Mouse (Mus musculus): Measurements from ENCODE around the gene B230118H07Rik.

Gene B230118H07Rik

DNA sequence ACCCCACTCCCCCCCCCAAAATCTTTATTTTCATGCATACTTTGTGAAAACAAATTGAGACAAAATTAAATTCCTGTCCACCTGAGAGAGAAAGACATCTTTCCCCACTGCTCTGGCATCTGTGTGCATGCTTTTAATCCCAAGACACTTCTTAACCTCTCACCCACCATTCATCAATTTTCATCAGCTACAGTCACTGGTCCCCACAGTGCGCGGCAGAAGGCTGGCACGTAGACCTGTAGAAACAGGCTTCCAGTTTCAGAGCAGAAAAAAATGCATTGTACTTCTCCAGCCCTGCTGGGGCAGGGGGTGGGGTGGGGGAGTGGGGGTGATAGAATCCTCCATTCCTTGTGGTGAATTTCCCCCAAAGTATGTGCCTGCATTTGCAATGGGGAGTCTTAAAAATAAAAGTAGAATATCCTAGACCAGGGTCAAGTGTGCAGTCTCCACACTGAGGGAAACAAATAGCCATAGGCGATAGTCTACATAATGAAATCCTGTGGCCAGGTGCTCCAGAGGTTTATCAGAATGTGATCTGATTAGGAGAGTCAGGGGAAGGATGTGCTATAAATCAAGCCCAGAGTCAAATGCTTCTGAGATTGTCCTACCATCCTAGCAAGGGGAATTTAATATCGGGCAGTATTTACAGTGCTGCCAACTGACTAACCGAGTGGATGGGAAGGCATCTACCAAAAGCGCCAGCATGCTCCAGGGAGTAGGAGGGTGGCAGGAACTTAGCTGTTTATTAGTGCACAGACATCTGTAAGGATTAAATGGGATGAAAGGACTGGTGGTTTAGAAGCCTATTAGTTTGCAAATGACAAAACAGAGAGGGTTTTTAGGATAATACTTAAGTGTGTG lies 10.1 kb downstream of the B230118H07Rik start:
- DNase-seq = no peak

DNA sequence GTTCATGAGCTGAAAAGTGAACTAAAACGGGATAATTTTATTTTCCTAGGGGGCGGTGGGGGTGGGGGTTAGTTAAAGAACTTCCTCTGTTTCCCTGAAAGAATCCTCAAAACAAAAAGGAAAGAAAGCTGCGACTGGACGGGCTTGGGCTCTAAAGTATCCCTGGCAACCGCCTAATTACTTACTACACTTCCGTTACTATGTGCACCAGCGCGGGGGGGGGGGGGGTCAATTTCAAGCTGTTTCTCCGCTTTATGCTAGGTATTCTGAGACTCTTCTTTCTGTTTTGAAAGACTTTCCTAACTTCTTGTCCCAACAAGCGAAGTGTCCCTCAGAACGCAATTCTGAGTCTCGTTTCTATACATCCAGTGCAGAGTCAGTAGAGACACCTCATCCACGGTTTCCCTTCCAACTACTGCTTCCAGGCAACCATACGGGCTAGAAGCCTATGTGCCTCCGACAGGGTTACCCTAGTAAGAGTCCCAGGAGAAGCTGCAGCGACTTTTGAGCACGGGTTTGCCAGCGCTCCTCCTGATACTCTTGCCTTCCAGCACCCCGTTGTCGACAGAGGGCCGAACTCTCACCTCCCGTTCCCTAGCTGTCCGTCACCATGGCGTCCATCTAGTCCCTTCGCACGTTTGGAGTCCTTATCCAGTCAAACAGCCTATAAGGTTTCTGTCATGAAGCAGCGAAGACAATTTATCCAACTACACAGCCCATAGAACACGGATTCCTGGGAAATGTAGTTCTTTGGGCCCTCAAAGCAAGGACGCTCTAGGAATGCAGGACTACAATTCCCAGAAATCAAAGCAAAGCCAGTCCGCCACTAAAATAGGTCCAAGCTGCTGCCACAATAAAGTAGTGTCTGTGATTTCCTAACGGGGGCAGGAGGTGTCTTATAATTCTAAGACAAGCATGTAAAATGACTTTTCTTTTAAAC lies 20.8 kb downstream of the B230118H07Rik start:
- DNase-seq = peak; percentile 90

- DNase-seq = no peak
Observed at GRCm38 (mm10) chr2:101627227-101627626, 22.1 kb downstream of the B230118H07Rik start.

GRCm38 (mm10) chr2:101624526-101624925 lies 24.8 kb downstream of the B230118H07Rik start, which contains the start of gene Rag2:
Rag2 (plus strand) TSS chr2:101624718.
- no peak for DNase-seq

DNA sequence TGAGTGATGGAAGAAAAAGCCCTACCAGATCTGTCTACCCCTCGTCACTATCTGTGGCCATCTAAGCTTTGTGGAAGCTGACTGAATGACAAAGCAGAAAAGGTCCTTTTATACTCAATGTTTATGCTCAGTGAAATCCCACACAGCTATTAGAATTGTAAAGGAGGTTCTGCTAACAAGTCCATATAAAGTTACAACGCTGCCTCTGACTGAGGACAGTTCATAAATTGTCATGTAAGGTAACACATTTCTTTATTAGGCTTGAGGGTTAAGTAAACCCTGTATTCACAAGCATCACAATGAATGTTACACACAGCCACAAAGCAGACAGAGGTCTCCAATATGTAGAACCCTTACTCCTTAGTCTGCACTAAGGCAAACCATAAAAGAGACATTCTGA lies 25.3 kb downstream of the B230118H07Rik start:
- DNase-seq = no peak

GRCm38 (mm10) chr2:101623042-101623441 lies 26.3 kb downstream of the B230118H07Rik start:
- no peak for DNase-seq

- DNase-seq = no peak
Observed at GRCm38 (mm10) chr2:101621611-101622010, 27.7 kb downstream of the B230118H07Rik start.

GRCm38 (mm10) chr2:101620899-101621298 lies 28.4 kb downstream of the B230118H07Rik start:
- no peak for DNase-seq

GRCm38 (mm10) chr2:101618373-101618772 lies 31.0 kb downstream of the B230118H07Rik start:
- DNase-seq = no peak

DNA sequence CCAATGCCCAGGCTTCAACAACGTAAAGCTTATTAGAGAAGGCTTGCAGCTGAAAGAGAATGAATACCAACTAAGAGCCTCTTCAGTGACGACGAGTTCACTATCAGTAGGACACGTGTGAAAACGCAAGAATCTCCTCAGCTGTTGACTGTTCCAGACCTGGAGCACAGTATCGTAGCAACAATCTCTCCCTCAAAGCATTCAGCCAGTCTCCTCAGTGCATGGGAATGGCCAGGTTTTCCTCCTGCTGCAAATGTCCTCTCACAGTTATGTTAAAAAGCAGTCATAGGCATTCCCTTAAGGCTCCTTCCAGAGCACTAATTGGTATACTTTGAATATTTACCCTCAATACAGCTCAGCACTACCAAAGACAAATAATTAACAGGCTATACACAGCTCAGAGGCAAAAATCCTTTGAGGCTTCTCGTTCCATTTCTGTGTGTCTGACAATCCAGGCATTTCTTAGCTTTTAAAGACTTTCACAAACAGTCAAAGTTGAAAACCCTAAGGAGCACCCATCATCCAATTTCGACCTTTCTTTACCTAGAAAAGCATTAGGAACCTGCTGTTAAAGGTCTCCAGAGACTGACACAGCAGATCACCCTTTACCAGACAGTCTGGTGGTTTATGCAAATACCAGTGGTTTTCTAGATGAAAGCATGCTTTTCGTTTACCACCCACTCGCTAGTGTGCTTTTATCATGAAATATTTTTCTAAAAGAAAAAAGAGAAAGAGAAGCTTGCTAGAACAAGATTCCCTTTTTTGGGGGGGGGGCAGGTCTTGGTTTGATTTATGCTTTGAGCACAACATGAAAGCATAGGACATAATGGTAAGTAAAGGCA lies 33.6 kb downstream of the B230118H07Rik start:
- DNase-seq = no peak

GRCm38 (mm10) chr2:101610861-101611260 lies 38.5 kb downstream of the B230118H07Rik start:
- no peak for DNase-seq

DNA sequence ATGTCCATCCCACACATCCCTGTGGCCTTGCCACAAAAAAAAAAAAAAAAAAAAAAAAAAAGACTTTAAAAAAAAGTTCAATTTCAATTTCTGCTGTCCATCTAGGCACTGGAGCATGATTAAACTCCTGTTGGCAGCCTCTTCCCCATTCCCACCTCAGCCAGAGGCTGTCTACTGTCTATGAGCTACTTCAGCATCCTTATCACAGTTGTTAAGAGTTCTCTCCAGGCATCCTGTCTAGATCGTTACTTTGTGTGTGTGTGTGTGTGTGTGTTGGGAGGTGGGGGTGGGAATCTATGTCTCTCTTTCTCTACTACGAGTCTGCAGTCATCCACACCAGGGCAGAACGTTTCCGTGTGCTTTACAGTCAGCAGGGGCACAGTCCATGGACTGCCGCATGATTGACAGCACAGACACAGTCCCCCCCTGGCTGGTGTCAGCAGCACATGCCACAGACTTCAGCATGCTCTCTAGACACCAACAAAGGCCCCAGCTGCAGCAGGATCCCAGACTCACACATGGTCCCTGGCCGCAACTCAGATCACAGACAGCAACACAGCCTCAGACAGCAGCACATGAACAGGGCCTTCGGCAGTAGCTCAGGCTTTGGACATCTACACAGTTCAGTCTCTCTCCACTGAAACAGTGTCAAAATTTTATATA lies 41.0 kb downstream of the B230118H07Rik start:
- DNase-seq = no peak

GRCm38 (mm10) chr2:101603099-101603498 lies 46.2 kb downstream of the B230118H07Rik start:
- DNase-seq = no peak

- peak; percentile 34 for DNase-seq
Observed at GRCm38 (mm10) chr2:101600703-101601102, 48.6 kb downstream of the B230118H07Rik start.

- DNase-seq = peak; percentile 16
Observed at GRCm38 (mm10) chr2:101598190-101599181, 50.8 kb downstream of the B230118H07Rik start.

DNA sequence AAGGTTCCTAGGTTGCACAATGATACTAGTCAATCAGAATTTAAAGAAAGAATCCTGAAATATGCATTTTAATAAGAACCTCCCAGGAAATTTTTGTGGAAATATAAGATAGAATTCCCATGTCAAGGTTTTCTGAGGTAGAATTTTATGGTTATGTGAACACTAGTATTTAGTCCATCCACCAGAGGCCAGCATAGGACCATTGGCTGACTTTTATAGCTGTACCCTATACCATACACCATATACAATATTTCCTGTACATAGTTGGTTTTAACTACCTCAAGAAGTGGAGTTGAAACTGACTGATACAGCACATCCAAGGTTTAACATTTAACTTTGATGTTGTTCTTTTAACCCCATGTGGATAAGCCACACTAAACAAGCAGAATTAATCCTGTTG lies 52.1 kb downstream of the B230118H07Rik start:
- no peak for DNase-seq

DNA sequence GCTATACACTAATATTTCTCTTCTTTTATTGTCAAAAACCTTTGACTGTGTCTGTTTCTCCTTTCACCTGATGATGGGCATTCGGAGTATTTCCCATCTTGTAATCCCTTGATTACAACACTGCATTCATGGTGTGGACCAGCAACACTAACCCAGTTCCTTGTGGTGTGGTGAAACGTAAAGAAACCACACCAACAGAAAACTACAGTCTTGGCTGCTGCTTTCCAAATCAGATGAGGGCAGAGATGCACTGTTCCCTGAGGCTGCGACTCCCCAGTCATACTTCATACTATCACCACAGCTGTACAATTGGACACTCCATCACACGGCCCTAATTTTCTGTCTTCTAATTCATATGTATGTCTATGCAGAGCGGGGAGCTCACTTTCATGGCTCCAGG lies 54.7 kb downstream of the B230118H07Rik start:
- DNase-seq = no peak

GRCm38 (mm10) chr2:101592886-101593285 lies 56.4 kb downstream of the B230118H07Rik start:
- no peak for DNase-seq

- no peak for DNase-seq
Observed at GRCm38 (mm10) chr2:101592023-101592841, 57.1 kb downstream of the B230118H07Rik start.

GRCm38 (mm10) chr2:101591356-101591755 lies 58.0 kb downstream of the B230118H07Rik start:
- DNase-seq = no peak
